Mouse (Mus musculus) retina, adult 2 months (tissue): ENCODE data around the gene Glrb.

Experiments
- DNase-seq: peaks from one replicate; pipeline ENCODE4 v3.0.0-alpha.2; 2012; ENCODE audit warnings: low read depth, low spot score

Glrb gene

DNA sequence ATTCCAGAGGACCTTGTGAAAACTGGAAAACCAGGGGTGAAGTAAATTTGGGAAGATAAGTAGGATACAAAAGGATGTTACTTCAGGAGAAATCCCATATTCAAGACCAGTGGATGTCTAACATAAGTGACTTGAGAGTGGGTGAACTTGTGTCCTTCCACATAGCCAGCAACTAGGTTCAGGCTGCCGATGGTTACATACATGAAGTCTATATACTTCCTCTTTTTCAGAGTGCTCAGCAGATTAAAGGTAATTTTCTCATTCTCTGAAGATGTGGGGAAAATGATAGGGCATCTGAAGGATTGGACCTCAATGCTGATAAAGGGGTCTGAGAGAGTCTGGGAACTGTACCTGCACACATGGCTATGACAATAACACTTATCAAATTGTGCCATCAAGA lies 89.5 kb downstream of the Glrb start:
- no peak for DNase-seq

DNA sequence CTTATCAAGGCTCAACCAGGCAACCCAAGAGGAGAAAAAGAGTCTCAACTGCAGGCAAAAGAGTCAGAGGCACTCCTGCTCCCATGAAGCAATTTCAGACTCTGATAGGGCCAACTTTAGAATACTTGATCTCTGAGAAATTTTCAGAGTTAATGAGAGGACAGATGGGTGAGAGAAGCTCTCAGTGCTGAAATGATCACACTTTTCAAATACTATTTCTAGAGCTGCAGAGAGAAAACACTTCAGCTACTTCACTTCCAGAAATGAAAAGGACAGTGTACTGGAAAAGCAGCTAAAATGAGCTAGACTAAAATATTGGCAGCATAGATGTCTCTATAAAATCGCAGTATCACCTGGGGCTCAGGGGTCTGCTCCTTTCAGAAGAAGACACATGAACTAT lies 94.8 kb downstream of the Glrb start:
- DNase-seq, result no peak

DNA sequence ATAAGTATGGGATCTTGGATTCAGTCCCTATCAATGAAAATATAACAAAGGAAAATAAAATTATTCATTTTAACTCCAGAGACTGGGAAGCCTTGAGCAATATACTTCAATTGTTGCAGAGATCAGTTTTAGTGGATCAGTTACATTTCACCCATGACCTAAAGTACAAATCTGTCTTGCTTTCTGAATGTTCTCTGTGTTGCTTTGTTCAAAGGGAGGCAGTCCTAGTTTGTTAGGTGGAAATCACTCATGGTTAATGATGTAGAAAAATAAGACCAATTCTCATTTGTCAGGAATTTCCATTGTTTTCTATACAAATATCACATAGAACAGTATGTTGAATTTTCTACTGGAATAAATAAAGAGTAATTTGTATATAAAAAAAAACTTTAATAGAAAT lies 99.7 kb downstream of the Glrb start:
- no peak for DNase-seq

DNA sequence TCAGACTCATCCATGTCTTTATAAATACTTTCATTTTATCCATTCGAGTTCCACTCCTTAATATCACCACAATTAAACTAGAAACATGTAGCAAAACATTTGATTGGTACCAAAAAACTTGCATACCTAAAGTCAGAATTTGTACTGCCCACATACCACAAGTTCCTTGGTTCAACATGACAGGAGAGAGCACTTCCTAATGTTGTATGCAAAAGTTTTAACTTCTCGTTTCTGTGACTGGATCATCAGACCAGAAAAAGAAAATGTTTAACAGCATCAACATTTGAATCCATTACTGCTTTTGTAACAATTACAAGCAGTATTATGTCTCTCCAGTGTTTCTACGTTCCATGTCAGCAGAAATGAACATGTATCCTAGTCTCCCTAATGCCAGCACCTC lies 101.2 kb downstream of the Glrb start:
- DNase-seq, result no peak

DNA sequence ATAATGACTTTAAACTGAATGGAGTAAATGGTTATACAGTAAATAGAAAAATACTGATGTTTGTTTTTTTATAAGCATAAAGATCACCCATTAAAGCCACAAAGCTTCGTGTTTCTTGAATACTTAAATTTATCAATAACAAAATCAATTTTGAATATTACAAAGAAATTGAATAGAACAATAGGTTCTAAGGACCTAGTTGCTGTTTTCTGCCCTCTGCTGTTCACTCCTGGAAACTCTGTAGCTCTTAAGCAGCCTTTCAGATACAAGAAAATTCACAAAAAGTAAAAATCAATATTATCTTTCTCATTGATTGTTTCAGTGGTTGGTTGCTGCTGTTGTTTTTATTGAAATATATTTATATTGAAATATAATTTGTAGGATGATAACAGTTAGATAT lies 108.1 kb downstream of the Glrb start:
- no peak for DNase-seq

DNA sequence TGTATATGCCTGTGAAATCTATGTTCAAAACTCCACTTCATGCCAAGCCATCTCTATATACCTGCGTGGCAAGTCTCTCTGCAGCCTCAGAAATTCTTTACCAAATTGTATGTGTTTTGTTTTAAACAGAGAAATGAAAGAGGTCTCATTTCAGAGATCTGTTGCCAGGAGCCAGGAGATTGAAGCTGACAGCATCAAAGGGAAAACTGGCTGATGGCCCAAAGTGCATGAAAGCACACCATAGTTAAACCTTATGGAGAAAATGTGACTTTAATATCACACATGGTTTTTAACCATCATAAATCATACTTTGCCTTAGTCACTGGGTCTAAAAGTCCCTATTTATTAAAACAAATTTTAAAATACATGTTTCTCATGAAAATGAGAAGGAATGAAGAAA lies 109.6 kb downstream of the Glrb start:
- no peak for DNase-seq

DNA sequence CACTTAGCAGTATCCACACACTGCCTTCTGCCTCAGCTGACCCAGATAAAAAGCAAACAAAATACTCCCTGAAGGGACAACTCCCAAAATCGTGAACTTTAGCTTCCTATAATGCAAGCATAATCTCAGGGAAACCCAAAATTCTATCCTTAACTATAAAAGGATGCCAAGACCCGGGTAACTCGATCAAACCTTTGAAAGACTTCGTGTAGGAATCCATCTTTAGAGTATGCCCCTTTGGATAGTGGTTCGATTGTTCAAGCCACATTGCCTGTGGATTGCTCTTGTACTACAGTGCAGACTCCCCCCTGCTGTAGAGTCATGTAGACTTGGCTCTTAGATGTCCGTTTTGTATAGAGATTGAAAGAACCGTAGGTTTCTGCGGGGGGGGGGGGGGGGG lies 110.2 kb downstream of the Glrb start:
- DNase-seq, result no peak

DNA sequence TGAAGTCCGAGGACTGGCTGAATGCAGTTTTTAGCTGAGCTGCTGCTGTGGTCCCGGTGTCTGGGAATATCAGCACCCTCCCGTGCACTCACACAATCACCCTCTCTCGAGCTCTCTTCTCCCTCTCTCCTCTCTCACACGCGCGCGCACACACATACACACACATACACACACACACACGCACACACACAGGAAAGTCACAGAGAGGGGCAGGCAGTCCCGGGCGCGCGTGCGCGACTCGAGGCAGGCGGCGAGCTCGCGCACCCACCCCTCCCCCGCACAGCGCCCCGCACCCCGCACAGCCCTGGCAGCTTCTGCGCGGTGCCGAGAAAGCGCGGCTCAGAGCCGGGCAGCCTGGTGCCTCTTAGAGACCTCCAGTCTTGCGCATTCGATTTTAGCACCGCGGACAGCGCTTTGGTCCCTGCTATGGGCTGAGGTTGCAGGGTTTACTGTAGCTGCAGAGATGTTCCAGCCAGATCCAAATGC lies 110.8 kb downstream of the Glrb start, which contains the start of gene Gria2:
Gene Gria2, minus strand, starts transcription at position 240 of the 486 bp plus-strand sequence.
- no peak for DNase-seq

DNA sequence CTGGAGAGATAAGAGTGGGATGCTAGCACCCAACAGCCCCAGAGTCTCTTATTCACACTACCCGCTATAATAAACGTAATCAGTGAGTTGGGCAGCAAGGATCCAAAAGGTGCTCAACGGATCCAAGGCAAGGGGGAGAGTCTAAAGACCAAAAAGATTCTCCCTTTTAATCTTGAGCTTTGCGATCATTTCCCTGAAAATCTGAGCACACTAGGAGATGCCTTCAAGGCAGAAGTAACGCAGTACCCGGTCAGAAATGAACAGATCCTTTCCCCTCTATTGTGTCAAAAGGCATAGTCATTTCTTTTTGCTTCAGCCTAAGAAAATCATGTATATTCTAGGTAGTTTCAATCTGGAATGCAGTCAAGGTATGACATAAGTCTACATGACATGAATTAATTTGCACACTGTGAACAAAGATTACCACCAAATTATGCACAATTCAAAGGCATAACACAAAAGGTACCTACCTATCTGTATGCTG lies 111.6 kb downstream of the Glrb start:
- no peak for DNase-seq

DNA sequence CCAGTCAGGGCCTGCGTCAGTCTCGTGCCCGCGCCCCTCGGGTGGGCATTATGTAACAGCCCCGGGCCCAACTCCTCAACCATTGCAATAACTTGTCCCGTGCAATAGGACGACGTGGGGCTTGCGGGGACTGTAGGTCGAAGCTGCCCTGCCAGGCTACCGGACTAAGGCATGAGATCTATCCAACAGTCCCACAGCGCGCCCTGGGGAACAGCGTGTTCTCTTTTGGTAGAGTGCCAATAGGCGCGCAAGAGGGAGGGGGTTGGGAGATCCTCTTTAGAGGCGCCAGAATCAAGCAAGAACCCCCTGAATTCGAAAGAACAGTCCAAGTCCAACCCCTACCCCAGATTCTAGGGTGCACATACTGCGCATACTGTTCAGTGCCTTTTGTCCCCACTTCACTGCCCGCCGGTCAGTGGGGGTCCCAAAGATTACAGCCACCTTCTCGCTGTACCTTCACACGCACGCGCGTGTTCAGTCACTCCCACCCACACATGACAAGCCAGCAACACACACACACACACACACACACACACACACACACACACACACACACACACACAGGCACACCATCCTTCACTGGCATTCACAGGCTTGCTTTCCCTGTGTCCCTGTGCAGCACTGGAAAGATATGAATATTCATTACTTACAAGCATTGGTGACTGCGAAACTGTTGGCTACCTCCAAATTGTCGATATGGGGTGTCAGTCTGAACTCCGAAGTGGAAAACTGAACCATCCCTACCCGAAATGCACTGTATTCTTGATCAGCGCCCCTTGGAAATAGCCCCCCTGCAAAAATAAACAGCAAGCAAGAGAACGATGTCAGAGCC lies 112.2 kb downstream of the Glrb start:
- DNase-seq, result no peak

DNA sequence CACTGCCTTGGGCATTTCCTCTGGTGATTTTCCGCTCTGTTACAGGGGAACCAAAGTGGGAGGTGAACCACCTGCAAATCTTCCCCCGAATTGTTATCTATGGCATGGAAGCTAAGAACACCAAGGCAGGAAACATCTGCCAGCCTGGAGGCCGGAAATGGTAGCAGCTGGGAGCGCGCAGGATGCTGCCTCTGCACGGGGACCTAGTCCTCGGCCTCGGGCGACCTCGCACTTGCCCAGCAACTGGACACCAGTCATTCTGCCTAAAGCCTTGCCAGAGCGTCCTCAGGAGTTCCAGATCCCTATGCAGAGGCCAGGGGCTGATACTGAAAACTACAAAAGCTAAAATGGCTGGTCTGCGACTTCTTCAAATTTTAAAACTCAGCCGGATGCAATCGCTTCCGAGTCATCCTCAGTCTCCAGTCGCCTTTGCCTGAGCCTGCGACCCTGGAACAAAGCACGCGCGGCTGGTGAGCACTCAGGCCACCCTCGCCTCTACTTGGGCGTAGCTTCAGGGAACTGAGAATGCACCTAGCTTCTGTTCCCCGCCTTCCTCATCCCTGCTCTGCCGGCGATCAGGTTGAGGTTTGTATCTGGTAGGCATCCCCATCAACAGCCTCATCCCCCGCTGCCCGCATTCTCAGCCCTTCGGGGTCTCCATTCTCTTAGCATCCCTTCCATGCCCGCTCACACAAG lies 113.0 kb downstream of the Glrb start:
- DNase-seq, result no peak

DNA sequence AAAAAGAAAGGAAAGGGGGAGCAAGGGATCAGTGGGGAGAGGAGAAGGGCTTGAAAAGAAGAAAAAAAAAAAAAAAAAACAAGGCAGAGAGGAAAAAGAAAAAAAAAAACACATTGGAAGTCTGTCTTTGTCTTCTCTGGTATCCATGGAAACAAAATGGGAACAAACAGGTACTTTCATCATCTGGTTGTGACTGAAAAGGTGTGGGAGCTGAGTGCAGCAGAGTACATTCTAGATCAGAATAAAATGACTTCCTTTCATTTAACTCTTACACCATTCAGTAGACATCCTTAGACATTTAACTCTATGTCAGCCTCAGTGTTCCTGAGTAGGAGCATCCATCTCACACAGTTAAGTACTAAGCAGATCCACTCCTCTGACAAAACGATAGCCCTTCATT lies 115.5 kb downstream of the Glrb start:
- no peak for DNase-seq

DNA sequence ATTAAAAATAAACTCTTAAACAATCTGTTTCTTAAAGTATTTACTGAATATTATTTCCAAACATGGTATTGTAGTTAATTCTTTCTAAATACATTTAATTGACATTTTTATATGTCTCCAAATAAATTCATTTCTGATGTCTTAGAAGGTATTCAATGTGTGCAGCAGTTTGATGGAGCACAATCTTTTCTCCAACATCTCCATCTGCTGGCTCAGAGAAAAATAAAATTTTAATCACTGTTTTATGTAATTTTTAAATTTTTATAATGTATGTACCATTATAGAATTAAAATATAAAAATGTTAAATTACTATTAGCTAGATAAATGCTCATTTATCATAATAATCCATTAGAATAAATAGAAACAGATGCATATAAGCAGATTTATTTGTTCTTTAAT lies 116.7 kb downstream of the Glrb start:
- no peak for DNase-seq

DNA sequence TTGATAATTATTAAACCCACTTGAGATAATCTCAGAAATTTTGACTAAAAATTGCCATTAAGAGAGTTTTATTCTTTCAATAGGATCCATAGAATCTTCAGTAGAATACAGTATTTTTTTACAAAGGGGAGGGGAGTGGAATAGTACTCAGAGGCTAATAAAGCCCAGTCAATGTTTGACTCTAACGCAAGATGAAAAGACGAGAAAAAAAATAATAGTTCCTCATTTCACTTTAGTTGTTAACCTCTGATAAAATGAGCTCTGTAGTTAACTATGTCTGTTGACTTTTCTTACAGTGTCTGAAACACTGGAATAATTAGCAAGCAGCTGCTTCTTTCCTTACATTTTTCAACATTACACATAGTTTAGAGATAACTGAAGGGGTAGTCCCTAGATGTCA lies 118.2 kb downstream of the Glrb start:
- DNase-seq, result no peak
